Mouse (Mus musculus): ENCODE measurements around the gene Dusp2. TPM values are rescaled to one million over a fixed set of nuclear protein-coding genes. Genes with fewer than 3 reads are reported as not detected.
A peak's percentile ranks its signal among the peaks of the same experiment; 100 is the strongest.
"Not testable (repeated sequence)": the region's sequence is repeated elsewhere in the genome, so short reads cannot be mapped to it uniquely, and the experiment has no call there.

The Dusp2 gene
- total RNA-seq (2014; rRNA removed) (10.8 and 18.0 TPM in 2 replicates), polyA plus RNA-seq (2015; fragmentation: Nextera tagmentation; extraction: Ambion mirVana) (23.0 and 23.6 TPM in 2 replicates)

GRCm38 (mm10) chr2:127335767-127336496 is at the start of gene Dusp2:
TSS of gene Dusp2 (plus strand) at chr2:127336159.
- Histone ChIP-seq H3K4me2 (ENCODE audit: low read depth, low read length, poor library complexity, severe bottlenecking) (peak within 1 kb of the TSS; percentile 66), H3K4me1 (ENCODE audit: insufficient read depth, low read length) (no peaks in the 10 kb centered on the region), H3K27ac (ENCODE audit: low read depth, low read length) (no peak within 1 kb of the TSS), H3K27me3 (ENCODE audit: insufficient read depth, low read length) (peaks cover 13% of the 10 kb centered on the region), H3K9me3 (ENCODE audit: low read length) (no peaks in the 10 kb centered on the region), H3K9ac (replicated peaks; ENCODE audit: low read length, poor library complexity, severe bottlenecking) (peak within 1 kb of the TSS; percentile 52), H3K4me3 (ENCODE audit: low read depth, low read length) (peak within 1 kb of the TSS; percentile 44), H3K36me3 (ENCODE audit: insufficient read depth, low read length) (no peaks in the 10 kb centered on the region)
- peak; percentile 78 for ATAC-seq (ENCODE audit: low FRiP score)
- DNase-seq (ENCODE audit: low spot score), result peak; percentile 62
- WGBS, result under 1% methylated on average over 63 of the region's 76 CpGs
- no peak for TF ChIP-seq CTCF (IDR thresholded peaks at IDR 0.05)

- TF ChIP-seq CTCF (IDR thresholded peaks at IDR 0.05), result no peak
- Histone ChIP-seq H3K4me2 (ENCODE audit: low read depth, low read length, poor library complexity, severe bottlenecking) (no peak overlapping the region), H3K4me3 (ENCODE audit: low read depth, low read length) (no peak overlapping the region), H3K9me3 (ENCODE audit: low read length) (no peaks in the 10 kb centered on the region), H3K9ac (replicated peaks; ENCODE audit: low read length, poor library complexity, severe bottlenecking) (no peak overlapping the region), H3K27ac (ENCODE audit: low read depth, low read length) (no peak overlapping the region), H3K4me1 (ENCODE audit: insufficient read depth, low read length) (no peaks in the 10 kb centered on the region), H3K36me3 (ENCODE audit: insufficient read depth, low read length) (peaks cover 45% of the 10 kb centered on the region), H3K27me3 (ENCODE audit: insufficient read depth, low read length) (no peaks in the 10 kb centered on the region)
- no peak for ATAC-seq (ENCODE audit: low FRiP score)
- 87% methylated on average over 4 of the region's 4 CpGs for whole genome bisulfite sequencing
- no peak for DNase-seq (ENCODE audit: low spot score)
Observed at GRCm38 (mm10) chr2:127292250-127292649, 43.7 kb upstream of the Dusp2 start.

- Histone ChIP-seq H3K9ac (replicated peaks; ENCODE audit: low read length, poor library complexity, severe bottlenecking) (no peak overlapping the region), H3K36me3 (ENCODE audit: insufficient read depth, low read length) (peaks cover 59% of the 10 kb centered on the region), H3K9me3 (ENCODE audit: low read length) (no peaks in the 10 kb centered on the region), H3K4me2 (ENCODE audit: low read depth, low read length, poor library complexity, severe bottlenecking) (no peak overlapping the region), H3K27me3 (ENCODE audit: insufficient read depth, low read length) (no peaks in the 10 kb centered on the region), H3K4me3 (ENCODE audit: low read depth, low read length) (no peak overlapping the region), H3K27ac (ENCODE audit: low read depth, low read length) (no peak overlapping the region), H3K4me1 (ENCODE audit: insufficient read depth, low read length) (no peaks in the 10 kb centered on the region)
- DNase-seq (ENCODE audit: low spot score) (no peak), ATAC-seq (ENCODE audit: low FRiP score) (no peak)
- 93% methylated on average over 7 of the region's 7 CpGs for WGBS
- no peak for TF ChIP-seq CTCF (IDR thresholded peaks at IDR 0.05)
Observed at GRCm38 (mm10) chr2:127297001-127297805, 38.8 kb upstream of the Dusp2 start.

- Histone ChIP-seq H3K9ac (replicated peaks; ENCODE audit: low read length, poor library complexity, severe bottlenecking) (no peak overlapping the region), H3K4me3 (ENCODE audit: low read depth, low read length) (no peak overlapping the region), H3K27ac (ENCODE audit: low read depth, low read length) (no peak overlapping the region), H3K36me3 (ENCODE audit: insufficient read depth, low read length) (peaks cover 57% of the 10 kb centered on the region), H3K4me1 (ENCODE audit: insufficient read depth, low read length) (no peaks in the 10 kb centered on the region), H3K4me2 (ENCODE audit: low read depth, low read length, poor library complexity, severe bottlenecking) (no peak overlapping the region), H3K9me3 (ENCODE audit: low read length) (no peaks in the 10 kb centered on the region), H3K27me3 (ENCODE audit: insufficient read depth, low read length) (no peaks in the 10 kb centered on the region)
- TF ChIP-seq CTCF (IDR thresholded peaks at IDR 0.05), result no peak
- DNase-seq (ENCODE audit: low spot score), result no peak
- WGBS, result 100% methylated on average over 1 of the region's 1 CpGs
- ATAC-seq (ENCODE audit: low FRiP score), result no peak
Observed at GRCm38 (mm10) chr2:127298056-127298455, 37.9 kb upstream of the Dusp2 start.

- Histone ChIP-seq H3K27me3 (ENCODE audit: insufficient read depth, low read length) (no peaks in the 10 kb centered on the region), H3K9me3 (ENCODE audit: low read length) (no peaks in the 10 kb centered on the region), H3K36me3 (ENCODE audit: insufficient read depth, low read length) (peaks cover 42% of the 10 kb centered on the region), H3K4me2 (ENCODE audit: low read depth, low read length, poor library complexity, severe bottlenecking) (no peak overlapping the region), H3K4me1 (ENCODE audit: insufficient read depth, low read length) (no peaks in the 10 kb centered on the region), H3K27ac (ENCODE audit: low read depth, low read length) (no peak overlapping the region), H3K9ac (replicated peaks; ENCODE audit: low read length, poor library complexity, severe bottlenecking) (no peak overlapping the region), H3K4me3 (ENCODE audit: low read depth, low read length) (no peak overlapping the region)
- ATAC-seq (ENCODE audit: low FRiP score), result no peak
- no peak for DNase-seq (ENCODE audit: low spot score)
- no peak for TF ChIP-seq CTCF (IDR thresholded peaks at IDR 0.05)
- 89% methylated on average over 3 of the region's 3 CpGs for WGBS
Observed at GRCm38 (mm10) chr2:127300701-127301100, 35.3 kb upstream of the Dusp2 start.

GRCm38 (mm10) chr2:127301883-127302282 is 34.1 kb upstream of the Dusp2 start:
- H3K9ac ChIP-seq (replicated peaks; ENCODE audit: low read length, poor library complexity, severe bottlenecking), result no peak overlapping the region
- no peak overlapping the region for H3K4me3 ChIP-seq (ENCODE audit: low read depth, low read length)
- H3K9me3 ChIP-seq (ENCODE audit: low read length), result no peaks in the 10 kb centered on the region
- H3K36me3 ChIP-seq (ENCODE audit: insufficient read depth, low read length), result peaks cover 33% of the 10 kb centered on the region
- WGBS, result 90% methylated on average over 3 of the region's 3 CpGs
- no peak for TF ChIP-seq CTCF (IDR thresholded peaks at IDR 0.05)
- H3K27ac ChIP-seq (ENCODE audit: low read depth, low read length), result no peak overlapping the region
- H3K27me3 ChIP-seq (ENCODE audit: insufficient read depth, low read length), result no peaks in the 10 kb centered on the region
- H3K4me2 ChIP-seq (ENCODE audit: low read depth, low read length, poor library complexity, severe bottlenecking), result no peak overlapping the region
- no peak for DNase-seq (ENCODE audit: low spot score)
- ATAC-seq (ENCODE audit: low FRiP score), result no peak
- no peaks in the 10 kb centered on the region for H3K4me1 ChIP-seq (ENCODE audit: insufficient read depth, low read length)

- DNase-seq (ENCODE audit: low spot score); ATAC-seq (ENCODE audit: low FRiP score): not testable (repeated sequence)
Observed at GRCm38 (mm10) chr2:127304192-127304591, 31.8 kb upstream of the Dusp2 start.

More at GRCm38 (mm10) chr2:127304192-127304591, 31.8 kb upstream of the Dusp2 start:
- H3K27me3 ChIP-seq (ENCODE audit: insufficient read depth, low read length); H3K4me1 ChIP-seq (ENCODE audit: insufficient read depth, low read length); H3K9me3 ChIP-seq (ENCODE audit: low read length); H3K27ac ChIP-seq (ENCODE audit: low read depth, low read length); H3K9ac ChIP-seq (replicated peaks; ENCODE audit: low read length, poor library complexity, severe bottlenecking); H3K4me3 ChIP-seq (ENCODE audit: low read depth, low read length); H3K4me2 ChIP-seq (ENCODE audit: low read depth, low read length, poor library complexity, severe bottlenecking): not testable (repeated sequence)
- peaks cover 14% of the 10 kb centered on the region; the same call in 1 of the 2 replicates for H3K36me3 ChIP-seq (ENCODE audit: insufficient read depth, low read length)
- 96% methylated on average over 4 of the region's 4 CpGs for WGBS

Data from midbrain, postnatal 0 days (tissue).